Mouse (Mus musculus): ENCODE measurements at regions not wholly inside any gene's neighbourhood (a gene's known extent, or its start where the extent isn't known, plus 50 kb on each side); places are given as distances from the start of the nearest gene placed in this dataset.

DNA sequence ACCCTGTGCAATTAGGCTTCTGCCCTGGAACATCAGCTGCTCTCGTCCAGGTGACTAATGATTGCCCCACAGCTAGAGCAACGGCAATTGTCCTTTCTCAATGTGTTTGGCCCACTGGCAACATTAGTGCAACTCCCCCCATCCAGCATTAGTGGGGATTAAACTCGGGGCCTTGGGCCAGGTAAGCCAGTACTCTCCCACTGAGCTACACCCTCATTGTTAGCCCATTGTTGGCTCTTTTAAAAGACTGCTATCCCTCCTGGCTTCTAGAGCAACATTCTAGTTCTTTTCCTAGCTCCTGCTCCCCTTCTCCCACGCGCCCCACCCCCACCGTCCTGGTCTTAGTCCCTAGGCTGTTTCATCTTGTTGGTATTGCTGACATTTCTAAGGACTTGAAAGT is 463.4 kb downstream of the Zfp704 start:
- Histone ChIP-seq H3K27ac (ENCODE audit: low read length) (no peak overlapping the region), H3K9me3 (replicated peaks; ENCODE audit: control insufficient read depth, low read length) (no peaks in the 10 kb centered on the region), H3K4me1 (ENCODE audit: control insufficient read depth, insufficient read depth, low read length) (no peaks in the 10 kb centered on the region), H3K4me3 (replicated peaks; ENCODE audit: low read length) (no peak overlapping the region), H3K9ac (ENCODE audit: low read length) (no peak overlapping the region), H3K27me3 (ENCODE audit: control insufficient read depth, insufficient read depth, low read length) (no peaks in the 10 kb centered on the region), H3K4me2 (ENCODE audit: low read depth, low read length) (no peak overlapping the region), H3K36me3 (ENCODE audit: control insufficient read depth, insufficient read depth, low read length) (no peaks in the 10 kb centered on the region)
- 63% methylated on average over 6 of the region's 6 CpGs for WGBS
- no peak for ATAC-seq (ENCODE audit: insufficient read depth, low FRiP score)

- no peaks in the 10 kb centered on the region for H3K4me1 ChIP-seq (ENCODE audit: control insufficient read depth, insufficient read depth, low read length)
- H3K27me3 ChIP-seq (ENCODE audit: control insufficient read depth, insufficient read depth, low read length): no peaks in the 10 kb centered on the region
- H3K27ac ChIP-seq (ENCODE audit: low read length): no peak overlapping the region
- no peak overlapping the region for H3K4me3 ChIP-seq (replicated peaks; ENCODE audit: low read length)
- no peak overlapping the region for H3K9ac ChIP-seq (ENCODE audit: low read length)
- no peaks in the 10 kb centered on the region for H3K9me3 ChIP-seq (replicated peaks; ENCODE audit: control insufficient read depth, low read length)
- ATAC-seq (ENCODE audit: insufficient read depth, low FRiP score): no peak
- WGBS: 72% methylated on average over 7 of the region's 7 CpGs
- H3K36me3 ChIP-seq (ENCODE audit: control insufficient read depth, insufficient read depth, low read length): no peaks in the 10 kb centered on the region
- no peak overlapping the region for H3K4me2 ChIP-seq (ENCODE audit: low read depth, low read length)
Measured at GRCm38 (mm10) chr3:9145612-9146011, 464.3 kb downstream of the Zfp704 start.

DNA sequence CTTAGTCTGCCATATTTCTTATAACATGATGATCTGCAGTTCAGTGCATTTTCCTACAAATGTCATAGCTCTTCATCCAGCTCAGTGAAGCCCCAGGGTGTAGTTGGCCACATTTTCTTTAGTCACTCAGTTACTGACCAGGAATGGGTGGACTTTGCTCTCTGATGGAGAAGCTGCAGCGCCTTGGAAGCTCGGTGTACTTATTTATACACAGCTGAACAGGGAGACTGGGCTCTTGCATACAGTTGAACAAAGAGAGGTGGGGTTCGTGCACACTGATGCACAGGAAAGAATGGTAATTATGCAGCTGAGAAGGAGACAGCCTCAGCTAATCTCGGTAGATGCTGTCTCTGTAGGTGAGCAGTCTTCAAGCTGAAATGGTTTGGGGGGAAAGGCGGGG is 468.0 kb downstream of the Zfp704 start:
- Histone ChIP-seq H3K27me3 (ENCODE audit: control insufficient read depth, insufficient read depth, low read length) (no peaks in the 10 kb centered on the region), H3K9me3 (replicated peaks; ENCODE audit: control insufficient read depth, low read length) (no peaks in the 10 kb centered on the region), H3K36me3 (ENCODE audit: control insufficient read depth, insufficient read depth, low read length) (no peaks in the 10 kb centered on the region), H3K4me1 (ENCODE audit: control insufficient read depth, insufficient read depth, low read length) (no peaks in the 10 kb centered on the region), H3K27ac (ENCODE audit: low read length) (no peak overlapping the region), H3K4me2 (ENCODE audit: low read depth, low read length) (no peak overlapping the region), H3K9ac (ENCODE audit: low read length) (no peak overlapping the region), H3K4me3 (replicated peaks; ENCODE audit: low read length) (no peak overlapping the region)
- WGBS: 57% methylated on average over 5 of the region's 5 CpGs
- ATAC-seq (ENCODE audit: insufficient read depth, low FRiP score): no peak

DNA sequence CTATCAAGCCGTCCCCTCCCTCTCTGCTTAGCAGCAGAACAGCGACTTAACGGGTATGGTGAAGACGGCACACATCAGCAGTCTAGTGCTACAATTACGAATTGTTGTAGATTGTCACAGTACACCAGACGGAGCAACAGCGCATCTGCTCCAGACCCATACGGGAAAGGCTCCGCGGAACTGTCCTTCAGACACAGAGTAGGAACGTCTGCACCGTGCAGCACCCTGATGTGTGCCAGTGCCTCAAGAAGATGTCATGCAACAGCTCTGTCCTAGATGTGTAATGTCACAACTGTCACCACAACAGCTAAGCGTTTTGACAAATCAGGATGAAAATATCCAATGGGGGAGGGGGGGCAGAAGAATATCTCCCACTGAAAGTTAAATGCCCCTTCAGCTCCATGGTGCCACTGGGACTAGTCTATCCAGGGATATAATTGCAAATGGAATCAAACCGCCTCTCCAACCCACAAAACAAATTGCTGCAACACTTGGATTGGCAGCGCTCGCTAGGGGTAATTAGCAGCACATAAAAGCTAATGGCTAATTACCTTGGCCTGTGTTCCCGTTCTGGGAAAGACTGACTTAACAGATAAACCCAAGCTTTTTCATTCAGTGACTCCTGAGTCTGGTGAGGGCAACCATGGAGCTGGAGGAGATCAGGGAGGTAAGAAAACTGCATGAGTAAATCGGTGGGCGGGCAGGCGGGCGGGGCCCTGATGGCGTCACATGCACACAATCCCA is 472.6 kb downstream of the Zfp704 start:
- ATAC-seq (ENCODE audit: insufficient read depth, low FRiP score): no peak
- Histone ChIP-seq H3K4me2 (ENCODE audit: low read depth, low read length) (no peak overlapping the region), H3K27ac (ENCODE audit: low read length) (no peak overlapping the region), H3K4me1 (ENCODE audit: control insufficient read depth, insufficient read depth, low read length) (0 out of 2 replicates have a peak, but pooled peaks cover 1% of the 10 kb centered on the region), H3K9me3 (replicated peaks; ENCODE audit: control insufficient read depth, low read length) (no peaks in the 10 kb centered on the region), H3K4me3 (replicated peaks; ENCODE audit: low read length) (no peak overlapping the region), H3K36me3 (ENCODE audit: control insufficient read depth, insufficient read depth, low read length) (no peaks in the 10 kb centered on the region), H3K9ac (ENCODE audit: low read length) (no peak overlapping the region), H3K27me3 (ENCODE audit: control insufficient read depth, insufficient read depth, low read length) (no peaks in the 10 kb centered on the region)
- WGBS: 85% methylated on average over 22 of the region's 22 CpGs

- peak; percentile 25; the same call in 1 of the 2 replicates for ATAC-seq (ENCODE audit: insufficient read depth, low FRiP score)
Measured at GRCm38 (mm10) chr3:9133991-9134390, 475.9 kb downstream of the Zfp704 start.

DNA sequence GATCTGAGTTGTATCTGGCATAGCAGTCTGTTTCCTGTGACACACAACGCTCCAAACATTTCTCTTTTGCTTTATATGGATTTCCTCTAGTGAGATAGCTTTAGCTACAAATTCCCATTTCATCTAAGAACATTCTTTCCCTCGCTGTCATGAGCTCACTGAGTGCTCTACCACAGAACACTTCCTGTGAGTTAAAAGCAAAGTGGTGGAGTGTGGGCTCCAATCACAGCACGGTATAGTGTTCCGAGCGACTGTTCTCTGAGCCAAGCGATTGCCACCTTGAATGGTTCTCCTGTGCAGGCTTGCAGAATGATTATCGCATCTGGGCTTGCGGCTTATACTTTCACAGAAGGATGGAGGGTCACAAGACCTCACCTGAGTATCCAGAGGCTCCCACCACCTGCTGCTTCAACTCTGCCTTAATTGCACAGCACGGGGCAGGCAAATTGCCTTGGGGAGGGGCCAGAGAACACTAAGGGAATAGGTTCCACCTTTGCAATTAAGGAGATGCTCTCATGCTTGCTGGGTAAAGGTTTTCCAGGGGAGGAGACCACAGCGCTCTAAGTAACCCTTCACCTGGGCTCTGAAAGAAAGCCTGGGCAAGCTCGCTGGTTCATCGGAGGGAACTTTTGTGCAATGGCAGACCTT is 477.7 kb downstream of the Zfp704 start:
- H3K27ac ChIP-seq (ENCODE audit: low read length): no peak overlapping the region
- 0 out of 2 replicates have a peak, but pooled peaks cover 2% of the 10 kb centered on the region for H3K4me1 ChIP-seq (ENCODE audit: control insufficient read depth, insufficient read depth, low read length)
- no peaks in the 10 kb centered on the region for H3K9me3 ChIP-seq (replicated peaks; ENCODE audit: control insufficient read depth, low read length)
- H3K27me3 ChIP-seq (ENCODE audit: control insufficient read depth, insufficient read depth, low read length): no peaks in the 10 kb centered on the region
- no peak overlapping the region for H3K4me2 ChIP-seq (ENCODE audit: low read depth, low read length)
- 76% methylated on average over 12 of the region's 12 CpGs for WGBS
- no peak for ATAC-seq (ENCODE audit: insufficient read depth, low FRiP score)
- H3K9ac ChIP-seq (ENCODE audit: low read length): no peak overlapping the region
- H3K4me3 ChIP-seq (replicated peaks; ENCODE audit: low read length): no peak overlapping the region
- no peaks in the 10 kb centered on the region for H3K36me3 ChIP-seq (ENCODE audit: control insufficient read depth, insufficient read depth, low read length)

More at GRCm38 (mm10) chr3:9133991-9134390, 475.9 kb downstream of the Zfp704 start:
- Histone ChIP-seq H3K4me2 (ENCODE audit: low read depth, low read length) (no peak overlapping the region), H3K9me3 (replicated peaks; ENCODE audit: control insufficient read depth, low read length) (no peaks in the 10 kb centered on the region), H3K36me3 (ENCODE audit: control insufficient read depth, insufficient read depth, low read length) (no peaks in the 10 kb centered on the region), H3K27ac (ENCODE audit: low read length) (no peak overlapping the region), H3K27me3 (ENCODE audit: control insufficient read depth, insufficient read depth, low read length) (no peaks in the 10 kb centered on the region), H3K4me3 (replicated peaks; ENCODE audit: low read length) (no peak overlapping the region), H3K9ac (ENCODE audit: low read length) (no peak overlapping the region), H3K4me1 (ENCODE audit: control insufficient read depth, insufficient read depth, low read length) (0 out of 2 replicates have a peak, but pooled peaks cover 2% of the 10 kb centered on the region)
- WGBS: 68% methylated on average over 12 of the region's 12 CpGs

DNA sequence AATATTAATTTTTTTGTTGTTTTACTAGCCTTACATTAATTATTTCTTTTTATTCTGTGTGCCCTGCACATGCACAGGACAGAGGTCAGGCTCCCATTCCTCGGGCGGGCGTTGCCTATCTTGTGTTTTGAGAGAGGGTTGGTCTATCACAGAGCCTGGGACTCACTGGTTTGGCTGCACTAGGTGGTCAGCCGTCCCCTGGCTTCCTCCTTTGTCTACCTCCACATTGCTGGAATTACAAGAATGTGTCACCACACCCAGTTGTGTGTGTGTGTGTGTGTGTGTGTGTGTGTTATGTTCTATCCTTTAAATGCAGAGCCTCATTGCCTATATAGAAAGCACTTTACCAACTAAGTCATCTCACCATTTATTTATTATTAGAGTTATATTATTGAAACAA is 478.5 kb downstream of the Zfp704 start:
- 55% methylated on average over 4 of the region's 4 CpGs for WGBS
- Histone ChIP-seq H3K36me3 (ENCODE audit: control insufficient read depth, insufficient read depth, low read length) (no peaks in the 10 kb centered on the region), H3K27me3 (ENCODE audit: control insufficient read depth, insufficient read depth, low read length) (no peaks in the 10 kb centered on the region)

GRCm38 (mm10) chr3:9128407-9128806 is 481.5 kb downstream of the Zfp704 start:
- H3K4me2 ChIP-seq (ENCODE audit: low read depth, low read length): no peak overlapping the region
- H3K36me3 ChIP-seq (ENCODE audit: control insufficient read depth, insufficient read depth, low read length): no peaks in the 10 kb centered on the region
- peak; percentile 68; the same call in 1 of the 2 replicates for ATAC-seq (ENCODE audit: insufficient read depth, low FRiP score)
- no peak overlapping the region for H3K27ac ChIP-seq (ENCODE audit: low read length)
- 70% methylated on average over 4 of the region's 4 CpGs for WGBS
- no peaks in the 10 kb centered on the region for H3K9me3 ChIP-seq (replicated peaks; ENCODE audit: control insufficient read depth, low read length)
- no peaks in the 10 kb centered on the region for H3K27me3 ChIP-seq (ENCODE audit: control insufficient read depth, insufficient read depth, low read length)
- no peak overlapping the region for H3K4me3 ChIP-seq (replicated peaks; ENCODE audit: low read length)
- 0 out of 2 replicates have a peak, but pooled peaks cover 2% of the 10 kb centered on the region for H3K4me1 ChIP-seq (ENCODE audit: control insufficient read depth, insufficient read depth, low read length)
- no peak overlapping the region for H3K9ac ChIP-seq (ENCODE audit: low read length)

More for the DNA sequence above, 478.5 kb downstream of the Zfp704 start:
- Histone ChIP-seq H3K27ac (ENCODE audit: low read length) (no peak overlapping the region), H3K9me3 (replicated peaks; ENCODE audit: control insufficient read depth, low read length) (no peaks in the 10 kb centered on the region), H3K9ac (ENCODE audit: low read length) (no peak overlapping the region), H3K4me3 (replicated peaks; ENCODE audit: low read length) (no peak overlapping the region), H3K4me1 (ENCODE audit: control insufficient read depth, insufficient read depth, low read length) (0 out of 2 replicates have a peak, but pooled peaks cover 2% of the 10 kb centered on the region), H3K4me2 (ENCODE audit: low read depth, low read length) (no peak overlapping the region)
- no peak for ATAC-seq (ENCODE audit: insufficient read depth, low FRiP score)

GRCm38 (mm10) chr3:9123079-9123478 is 486.8 kb downstream of the Zfp704 start:
- Histone ChIP-seq H3K9me3 (replicated peaks; ENCODE audit: control insufficient read depth, low read length) (no peaks in the 10 kb centered on the region), H3K9ac (ENCODE audit: low read length) (no peak overlapping the region), H3K4me3 (replicated peaks; ENCODE audit: low read length) (no peak overlapping the region), H3K27ac (ENCODE audit: low read length) (no peak overlapping the region), H3K27me3 (ENCODE audit: control insufficient read depth, insufficient read depth, low read length) (no peaks in the 10 kb centered on the region), H3K4me1 (ENCODE audit: control insufficient read depth, insufficient read depth, low read length) (no peaks in the 10 kb centered on the region), H3K36me3 (ENCODE audit: control insufficient read depth, insufficient read depth, low read length) (no peaks in the 10 kb centered on the region), H3K4me2 (ENCODE audit: low read depth, low read length) (no peak overlapping the region)
- 58% methylated on average over 5 of the region's 5 CpGs for WGBS
- ATAC-seq (ENCODE audit: insufficient read depth, low FRiP score): no peak
